Mouse (Mus musculus) layer of hippocampus, postnatal 36 days (tissue): ENCODE measurements around the gene Elovl2. TPM values are rescaled to one million over a fixed set of nuclear protein-coding genes. Genes with fewer than 3 reads are reported as not detected.
"Not testable (repeated sequence)": the region's sequence is repeated elsewhere in the genome, so short reads cannot be mapped to it uniquely, and the experiment has no call there.

Source experiments
- DNase-seq, 2 experiments: peaks; one replicate each; pipeline ENCODE4 v3.0.0; 2022
- total RNA-seq, 2 experiments: library from RNA; stranded (reverse); gene quantifications; 2 replicates each; pipeline ENCODE4 v1.2.3; 2021

Gene Elovl2
- total RNA-seq, result 10 to 100 TPM; 17.4 to 18.0 TPM

- DNase-seq, result peak; percentile 54 to 55
Observed at GRCm38 (mm10) chr13:41220304-41220834, at the start of gene Elovl2. Elovl2 (minus strand) TSS chr13:41220405.

- peak in 1 of 2 experiments; percentile 30 for DNase-seq
Observed at GRCm38 (mm10) chr13:41267827-41268408, 47.7 kb upstream of the Elovl2 start.

- DNase-seq, result no peak
Observed at GRCm38 (mm10) chr13:41263304-41264006, 43.2 kb upstream of the Elovl2 start.

- not testable (repeated sequence) for DNase-seq
Observed at GRCm38 (mm10) chr13:41261617-41262016, 41.4 kb upstream of the Elovl2 start.

- no peak for DNase-seq
Observed at GRCm38 (mm10) chr13:41257851-41258250, 37.6 kb upstream of the Elovl2 start.

GRCm38 (mm10) chr13:41256962-41257361 is 36.8 kb upstream of the Elovl2 start:
- DNase-seq, result no peak

GRCm38 (mm10) chr13:41256126-41256525 is 35.9 kb upstream of the Elovl2 start:
- DNase-seq, result no peak

GRCm38 (mm10) chr13:41252736-41253135 is 32.5 kb upstream of the Elovl2 start:
- no peak for DNase-seq

- no peak for DNase-seq
Observed at GRCm38 (mm10) chr13:41252141-41252540, 31.9 kb upstream of the Elovl2 start.

- DNase-seq, result no peak
Observed at GRCm38 (mm10) chr13:41251667-41252066, 31.5 kb upstream of the Elovl2 start.

- DNase-seq, result not testable (repeated sequence)
Observed at GRCm38 (mm10) chr13:41251232-41251631, 31.0 kb upstream of the Elovl2 start.

- DNase-seq, result no peak
Observed at GRCm38 (mm10) chr13:41250318-41250981, 30.2 kb upstream of the Elovl2 start.

- DNase-seq, result peak; percentile 93 to 95
Observed at GRCm38 (mm10) chr13:41249538-41250317, 29.5 kb upstream of the Elovl2 start, which contains the start of gene Smim13. Smim13 (plus strand) TSS chr13:41249844.

GRCm38 (mm10) chr13:41248751-41249520 is 28.7 kb upstream of the Elovl2 start:
- no peak for DNase-seq

- DNase-seq, result no peak
Observed at GRCm38 (mm10) chr13:41244306-41244830, 24.2 kb upstream of the Elovl2 start.

GRCm38 (mm10) chr13:41241557-41241956 is 21.4 kb upstream of the Elovl2 start:
- DNase-seq, result no peak

- DNase-seq, result no peak
Observed at GRCm38 (mm10) chr13:41238805-41239130, 18.6 kb upstream of the Elovl2 start.

- DNase-seq, result no peak
Observed at GRCm38 (mm10) chr13:41238035-41238804, 18.0 kb upstream of the Elovl2 start.

GRCm38 (mm10) chr13:41235845-41236741 is 15.9 kb upstream of the Elovl2 start:
- no peak for DNase-seq

GRCm38 (mm10) chr13:41235181-41235580 is 15.0 kb upstream of the Elovl2 start:
- DNase-seq, result no peak
